Mouse (Mus musculus): ENCODE measurements at regions not wholly inside any gene's neighbourhood (a gene's known extent, or its start where the extent isn't known, plus 50 kb on each side); places are given as distances from the start of the nearest gene placed in this dataset.

GRCm38 (mm10) chr17:84003489-84004234 is 155.9 kb upstream of the Haao start:
- in situ Hi-C loops (cut with MboI; ENCODE audit: unreplicated experiment in 2 of 2): loop anchor here in 1 of 2 experiments (5.0 kb wide), 1 partner anchor 114 kb away; no protein-coding TSS in a partner anchor

GRCm38 (mm10) chr17:84002939-84003338 is 155.2 kb upstream of the Haao start:
- in situ Hi-C loops (cut with MboI; ENCODE audit: unreplicated experiment in 2 of 2): loop anchor here in 1 of 2 experiments (5.0 kb wide), 1 partner anchor 114 kb away; no protein-coding TSS in a partner anchor

- in situ Hi-C loops (cut with MboI; ENCODE audit: unreplicated experiment in 2 of 2): loop anchor here in 1 of 2 experiments (5.0 kb wide), 1 partner anchor 115 kb away; no protein-coding TSS in a partner anchor
Observed at GRCm38 (mm10) chr17:84002327-84002726, 154.6 kb upstream of the Haao start.

DNA sequence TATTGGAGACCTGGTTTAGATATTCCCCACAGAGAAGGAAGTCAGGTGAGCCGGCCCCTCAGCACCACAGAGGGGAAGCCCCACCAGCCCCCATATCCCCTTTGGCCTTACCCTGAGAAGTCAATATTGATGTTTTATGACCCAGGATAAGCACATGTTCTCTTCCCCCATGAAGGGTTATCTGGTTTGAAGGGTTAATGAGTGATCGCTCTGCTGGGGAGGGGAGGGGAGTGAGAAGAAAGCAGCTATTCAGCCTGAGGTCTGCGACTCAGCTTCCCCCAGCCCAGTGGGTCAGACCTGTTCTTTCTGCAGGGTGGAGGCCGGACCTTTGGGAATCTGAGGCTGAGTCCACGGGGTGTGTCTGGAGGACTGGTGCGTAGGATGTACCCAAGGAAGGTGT is 152.4 kb upstream of the Haao start:
- in situ Hi-C loops (cut with MboI; ENCODE audit: unreplicated experiment in 2 of 2): loop anchor here in 1 of 2 experiments (5.0 kb wide), 1 partner anchor 117 kb away; no protein-coding TSS in a partner anchor

GRCm38 (mm10) chr17:83998972-83999545 is 151.3 kb upstream of the Haao start:
- in situ Hi-C loops (cut with MboI; ENCODE audit: unreplicated experiment in 2 of 2): loop anchor here (5.0 to 10.0 kb wide), 3 partner anchors 33 to 386 kb away; no protein-coding TSS in a partner anchor

- in situ Hi-C loops (cut with MboI; ENCODE audit: unreplicated experiment in 2 of 2): loop anchor here (5.0 to 10.0 kb wide), 3 partner anchors 34 to 386 kb away; no protein-coding TSS in a partner anchor
Observed at GRCm38 (mm10) chr17:83998341-83998740, 150.6 kb upstream of the Haao start.

GRCm38 (mm10) chr17:83997778-83998177 is 150.0 kb upstream of the Haao start:
- in situ Hi-C loops (cut with MboI; ENCODE audit: unreplicated experiment in 2 of 2): loop anchor here (5.0 to 10.0 kb wide), 3 partner anchors 35 to 387 kb away; no protein-coding TSS in a partner anchor

GRCm38 (mm10) chr17:83993028-83993427 is 145.3 kb upstream of the Haao start:
- in situ Hi-C loops (cut with MboI; ENCODE audit: unreplicated experiment in 2 of 2): loop anchor here in 1 of 2 experiments (10.0 kb wide), 1 partner anchor 392 kb away; no protein-coding TSS in a partner anchor

- in situ Hi-C loops (cut with MboI; ENCODE audit: unreplicated experiment in 2 of 2): loop anchor here in 1 of 2 experiments (10.0 kb wide), 1 partner anchor 394 kb away; no protein-coding TSS in a partner anchor
Observed at GRCm38 (mm10) chr17:83990421-83991365, 142.9 kb upstream of the Haao start.

GRCm38 (mm10) chr17:83988897-83989296 is 141.1 kb upstream of the Haao start:
- in situ Hi-C loops (cut with MboI; ENCODE audit: unreplicated experiment in 2 of 2): no loop called here

- in situ Hi-C loops (cut with MboI; ENCODE audit: unreplicated experiment in 2 of 2): no loop called here
Observed at GRCm38 (mm10) chr17:83988165-83988564, 140.4 kb upstream of the Haao start.

DNA sequence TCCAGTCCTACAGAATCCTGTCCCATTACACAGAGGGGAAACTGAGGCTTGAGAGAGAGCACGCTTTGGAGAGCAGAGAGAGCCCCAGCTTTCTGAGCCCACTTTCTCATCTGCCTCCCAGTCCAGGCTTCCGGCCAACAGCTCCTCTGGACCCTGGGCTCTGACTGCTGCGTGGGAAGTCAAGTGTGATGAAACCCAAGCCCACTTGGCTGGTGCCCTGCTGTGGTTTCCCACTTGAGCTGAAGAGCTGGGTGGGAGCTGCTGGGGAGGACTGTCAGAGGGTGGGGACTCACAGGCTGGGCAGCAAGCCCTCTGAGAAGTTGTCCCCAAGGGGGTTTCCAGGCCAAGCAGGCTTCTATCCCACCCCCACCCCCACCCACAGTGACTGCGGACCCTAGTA is 139.9 kb upstream of the Haao start:
- in situ Hi-C loops (cut with MboI; ENCODE audit: unreplicated experiment in 2 of 2): no loop called here

DNA sequence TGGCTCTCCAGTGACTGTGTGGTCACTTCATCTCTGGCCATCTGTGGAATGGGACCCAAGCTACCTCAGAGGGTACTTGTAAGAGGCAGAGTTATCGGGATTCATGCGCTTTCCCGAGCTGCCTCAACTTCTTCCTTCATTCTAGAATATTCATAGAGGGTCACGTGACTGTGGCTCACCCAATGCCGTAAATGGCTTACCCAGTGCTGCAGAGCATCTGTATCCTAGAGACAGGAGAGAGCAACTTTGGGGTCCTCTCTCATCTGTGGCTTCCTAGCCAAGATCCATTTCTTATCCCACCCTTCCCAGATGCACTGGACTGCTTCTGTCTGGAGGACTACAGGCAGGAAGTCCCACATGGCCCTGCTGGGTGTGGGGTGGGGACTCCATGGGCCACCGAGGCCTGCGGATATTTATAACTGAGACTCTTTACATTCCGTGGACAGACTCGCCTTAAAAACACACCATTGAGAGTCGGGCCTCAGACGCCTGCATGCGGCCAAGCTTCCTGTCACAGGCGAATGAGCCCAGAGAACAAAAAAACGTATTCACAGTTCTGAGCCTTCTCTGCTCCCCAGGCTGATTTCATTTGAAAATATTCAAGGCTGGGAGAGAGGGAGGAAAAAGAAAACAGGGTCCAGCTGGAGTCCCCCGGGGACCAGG is 138.3 kb upstream of the Haao start:
- in situ Hi-C loops (cut with MboI; ENCODE audit: unreplicated experiment in 2 of 2): no loop called here

- in situ Hi-C loops (cut with MboI; ENCODE audit: unreplicated experiment in 2 of 2): no loop called here
Observed at GRCm38 (mm10) chr17:83985333-83985790, 137.6 kb upstream of the Haao start.

DNA sequence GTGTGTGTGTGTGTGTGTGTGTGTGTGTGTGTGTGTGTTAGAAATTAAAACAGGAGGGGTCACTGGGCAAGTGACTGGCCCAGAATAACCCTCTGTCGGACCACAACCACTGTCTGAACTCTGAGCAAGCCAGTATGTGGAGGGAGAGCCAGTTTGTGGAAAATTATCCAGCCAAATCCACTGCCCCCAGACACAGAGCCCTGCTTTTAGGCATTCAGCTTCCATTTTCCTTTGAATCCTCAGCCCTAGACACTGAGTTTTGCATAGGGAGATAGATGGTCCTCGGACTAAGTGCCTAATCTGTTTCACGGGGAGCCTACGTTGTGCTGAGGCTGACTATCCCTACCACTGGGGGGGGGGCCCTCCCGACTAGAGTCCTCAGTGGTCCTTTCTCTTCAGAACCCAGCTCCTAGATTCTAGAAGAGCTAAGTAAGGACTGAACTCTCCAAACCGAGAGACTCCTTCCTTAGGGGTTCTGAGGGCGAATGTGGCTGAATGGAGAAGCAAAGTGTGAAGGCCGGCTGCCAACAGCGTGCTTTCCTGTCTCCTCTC is 136.2 kb upstream of the Haao start:
- in situ Hi-C loops (cut with MboI; ENCODE audit: unreplicated experiment in 2 of 2): no loop called here

DNA sequence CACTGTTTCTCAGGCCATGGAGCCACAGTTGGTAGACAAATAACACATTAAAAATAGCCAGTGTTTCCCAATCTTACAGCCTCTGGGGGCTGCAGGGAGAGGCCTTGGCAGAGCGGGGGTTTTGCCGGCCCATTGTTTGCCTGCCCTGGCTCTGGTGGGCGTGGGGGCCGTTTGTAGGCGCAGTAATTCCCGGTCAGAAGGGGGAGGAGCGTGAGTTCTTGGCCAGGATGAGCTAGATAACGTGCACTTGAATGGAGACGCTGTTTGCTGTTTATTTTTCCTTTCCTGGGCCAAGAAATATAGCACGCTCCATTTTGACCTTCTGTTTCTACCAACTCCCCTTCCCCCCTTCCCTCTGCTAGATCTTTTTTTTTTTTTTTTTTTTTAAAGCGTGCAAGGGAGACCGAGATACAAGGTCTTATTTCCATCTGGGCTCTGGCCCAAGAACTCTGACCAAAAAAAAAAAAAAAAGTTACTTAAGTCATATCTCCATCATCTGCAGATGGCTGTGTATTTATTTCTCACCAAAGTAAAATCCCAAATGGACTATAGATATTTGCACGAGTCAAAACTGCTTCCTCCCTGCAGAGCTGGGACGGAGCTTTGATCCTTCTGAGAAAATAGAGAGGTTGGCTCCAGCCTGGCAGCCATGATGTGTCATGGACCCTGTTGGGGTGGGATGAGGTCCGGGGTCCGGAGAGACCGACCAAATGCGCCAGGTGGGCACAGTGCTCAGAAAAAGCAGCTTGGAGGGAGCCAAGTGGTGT is 135.5 kb upstream of the Haao start:
- in situ Hi-C loops (cut with MboI; ENCODE audit: unreplicated experiment in 2 of 2): no loop called here

DNA sequence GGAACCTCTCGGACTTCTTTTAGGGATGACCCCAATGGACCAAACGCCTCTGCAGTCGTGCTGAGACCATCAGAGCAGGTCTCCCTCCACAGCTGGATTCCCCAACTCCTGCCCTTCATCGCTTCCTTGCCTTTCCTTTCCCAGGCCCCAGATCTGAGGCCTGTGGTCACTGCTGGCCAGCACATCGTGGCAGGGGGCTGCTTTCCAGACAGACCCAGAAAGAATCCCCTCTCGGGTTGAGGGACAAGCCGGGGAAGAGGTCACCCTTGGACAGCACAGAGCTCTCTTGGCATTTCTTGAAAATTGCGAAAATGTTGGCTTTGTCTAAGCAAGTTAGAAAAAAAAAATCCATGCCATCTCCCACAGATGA is 134.9 kb upstream of the Haao start:
- in situ Hi-C loops (cut with MboI; ENCODE audit: unreplicated experiment in 2 of 2): no loop called here

GRCm38 (mm10) chr17:83978858-83979470 is 131.2 kb upstream of the Haao start:
- in situ Hi-C loops (cut with MboI; ENCODE audit: unreplicated experiment in 2 of 2): loop anchor here in 1 of 2 experiments (5.0 kb wide), 1 partner anchor 503 kb away; no protein-coding TSS in a partner anchor

Data from v-Abl transformed pro-B cells (cell line).